Mouse (Mus musculus) urinary bladder, adult 18-20 months (tissue): ENCODE measurements at regions not wholly inside any gene's neighbourhood (a gene's known extent, or its start where the extent isn't known, plus 50 kb on each side); places are given as distances from the start of the nearest gene placed in this dataset.

Source experiments
- DNase-seq, 2 experiments: peaks; one replicate each; pipeline ENCODE4 v3.0.0; 2022; ENCODE audit warnings: low spot score in 2 of 2, mixed read lengths in 2 of 2

- DNase-seq = no peak
Measured at GRCm38 (mm10) chr5:39177891-39178290, 301.3 kb upstream of the Clnk start.

GRCm38 (mm10) chr5:39176906-39177305, 300.3 kb upstream of the Clnk start:
- DNase-seq = no peak

- no peak for DNase-seq
Measured at GRCm38 (mm10) chr5:39173491-39173890, 296.9 kb upstream of the Clnk start.

GRCm38 (mm10) chr5:39159651-39160050, 283.0 kb upstream of the Clnk start:
- no peak for DNase-seq

- DNase-seq = no peak
Measured at GRCm38 (mm10) chr5:39155763-39156162, 279.2 kb upstream of the Clnk start.

GRCm38 (mm10) chr5:39153291-39153794, 276.7 kb upstream of the Clnk start:
- DNase-seq = no peak

- DNase-seq = peak in 1 of 2 experiments; percentile 2
Measured at GRCm38 (mm10) chr5:39151917-39152316, 275.3 kb upstream of the Clnk start.

DNA sequence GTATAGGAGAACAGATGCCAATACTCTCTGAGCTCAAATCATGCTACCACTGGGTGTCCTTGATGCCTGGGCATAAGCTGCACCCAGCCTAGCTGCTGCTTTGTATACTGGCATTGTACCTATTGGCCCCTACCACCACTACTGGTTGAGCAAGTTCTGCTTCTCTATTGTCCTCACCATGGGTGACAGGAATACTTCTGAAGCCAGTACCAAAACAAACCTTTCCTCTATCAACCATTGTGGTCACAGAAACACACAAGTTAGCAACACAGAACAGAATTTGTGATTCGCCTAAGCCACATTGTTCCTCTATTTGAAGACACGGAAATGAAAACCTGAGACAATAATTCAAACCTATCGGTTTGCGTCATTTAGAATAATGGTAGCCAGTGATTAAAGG, 274.3 kb upstream of the Clnk start:
- DNase-seq = peak in 1 of 2 experiments; percentile 11

- DNase-seq = no peak
Measured at GRCm38 (mm10) chr5:39145658-39146057, 269.0 kb upstream of the Clnk start.

GRCm38 (mm10) chr5:39144225-39144624, 267.6 kb upstream of the Clnk start:
- no peak for DNase-seq

DNA sequence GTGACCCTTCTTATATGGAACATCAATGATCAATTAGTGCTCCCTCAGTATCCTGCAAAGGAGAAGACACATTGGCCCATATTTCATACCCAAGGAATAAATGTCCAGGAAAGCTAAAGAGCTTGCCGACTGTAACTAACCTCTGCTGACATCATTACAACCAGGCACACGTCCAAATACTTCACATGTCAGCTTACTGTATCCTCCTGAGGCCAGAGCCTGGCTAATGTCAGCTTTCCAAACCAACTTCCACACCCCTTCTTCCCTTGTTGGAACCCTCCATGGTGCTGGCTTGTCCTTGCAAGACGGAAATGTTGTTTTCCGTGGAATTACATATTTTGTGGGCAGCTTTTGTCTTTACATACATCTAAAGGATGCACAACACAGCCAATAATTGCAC, 267.0 kb upstream of the Clnk start:
- no peak for DNase-seq

GRCm38 (mm10) chr5:39138375-39138774, 261.8 kb upstream of the Clnk start:
- DNase-seq = no peak

GRCm38 (mm10) chr5:39128931-39129330, 252.3 kb upstream of the Clnk start:
- DNase-seq = no peak

DNA sequence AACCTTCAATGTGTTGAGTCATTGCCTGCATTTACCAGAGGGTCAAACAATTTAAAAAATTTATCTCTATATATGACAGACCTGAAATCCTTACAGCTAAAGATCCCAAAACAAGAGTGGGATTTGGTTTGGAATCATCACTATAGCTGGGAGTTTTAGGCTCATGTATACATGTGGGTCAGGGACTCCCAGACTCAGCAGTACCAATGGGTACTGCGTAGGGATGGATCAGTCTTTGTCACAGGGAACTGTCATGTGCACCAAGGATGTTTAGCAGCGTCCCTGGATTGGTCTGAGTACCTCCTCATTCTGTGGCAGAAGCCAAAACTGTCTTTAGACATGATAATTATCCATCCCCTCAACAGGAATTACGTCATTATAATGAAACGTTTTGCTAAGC, 250.2 kb upstream of the Clnk start:
- DNase-seq = no peak

DNA sequence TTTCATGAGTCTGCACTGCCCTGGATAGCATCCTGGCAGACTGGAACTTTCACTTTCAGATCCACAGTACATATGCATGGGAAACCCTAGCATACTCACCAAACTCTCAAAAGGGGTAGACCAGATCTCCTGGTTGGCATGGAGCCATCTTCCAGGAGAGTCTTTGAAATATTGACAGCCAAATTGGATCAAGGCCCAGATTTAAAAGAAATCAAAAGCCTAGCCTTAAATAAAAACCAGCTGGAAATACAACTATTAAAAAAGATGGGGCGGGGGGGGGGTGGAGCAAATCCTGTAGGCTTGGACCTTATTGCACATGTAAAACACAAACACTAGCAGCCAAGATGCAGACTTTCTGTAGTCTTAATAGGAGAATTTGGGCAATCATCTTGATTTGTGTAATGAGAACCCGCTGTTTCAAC, 249.7 kb upstream of the Clnk start:
- no peak for DNase-seq

GRCm38 (mm10) chr5:39110336-39110735, 233.7 kb upstream of the Clnk start:
- DNase-seq = no peak

GRCm38 (mm10) chr5:39109526-39109925, 232.9 kb upstream of the Clnk start:
- no peak for DNase-seq

DNA sequence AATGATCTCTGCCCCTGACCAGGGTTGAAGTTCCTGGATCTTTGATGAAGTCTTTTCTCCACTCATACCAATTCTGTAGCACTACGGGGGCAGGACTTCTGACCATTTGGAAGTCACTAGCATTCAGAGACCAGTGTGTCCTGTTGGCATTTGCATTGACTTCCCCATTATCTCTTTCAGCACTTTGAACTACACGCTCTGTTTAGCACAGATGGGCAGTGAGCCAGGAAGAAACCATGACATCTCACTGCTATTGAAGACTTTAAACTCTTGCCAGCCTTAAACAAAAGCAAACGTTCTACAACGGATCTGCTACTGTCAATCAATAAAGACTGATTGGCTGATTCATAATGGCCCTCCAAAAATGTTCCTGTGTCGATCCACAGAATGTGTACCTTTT, 222.5 kb upstream of the Clnk start:
- no peak for DNase-seq

DNA sequence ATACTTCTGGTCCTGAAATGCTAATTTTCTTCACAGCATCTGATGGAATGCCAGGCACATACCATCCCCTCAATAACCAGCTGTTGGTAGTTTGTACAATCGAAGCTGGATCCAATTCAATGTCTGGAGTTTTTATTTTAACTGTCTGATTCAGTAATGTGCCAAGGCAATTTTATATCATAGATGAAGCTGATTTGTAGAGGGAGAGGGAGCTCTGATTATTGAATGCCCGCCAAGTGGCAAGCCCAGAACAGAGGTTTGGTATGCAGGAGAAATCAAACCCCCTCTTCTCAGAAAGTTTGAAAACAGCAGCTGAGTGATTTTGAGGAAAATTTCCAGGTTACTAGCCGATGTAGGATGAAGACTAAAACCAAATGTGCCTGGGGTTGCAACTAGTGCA, 218.3 kb upstream of the Clnk start:
- no peak for DNase-seq

- no peak for DNase-seq
Measured at GRCm38 (mm10) chr5:39076555-39077178, 200.1 kb upstream of the Clnk start.

GRCm38 (mm10) chr5:39069683-39070082, 193.1 kb upstream of the Clnk start:
- DNase-seq = no peak

- no peak for DNase-seq
Measured at GRCm38 (mm10) chr5:39063061-39063460, 186.4 kb upstream of the Clnk start.

GRCm38 (mm10) chr5:39052490-39053250, 176.1 kb upstream of the Clnk start:
- DNase-seq = no peak
